Mouse (Mus musculus) CD4-positive helper T cell, adult 2 months (primary cell): ENCODE data around the gene Abhd16a.

ENCODE experiments used
- DNase-seq: peaks from one replicate; pipeline ENCODE4 v3.0.0-alpha.2; 2012; ENCODE audit warnings: low read depth, missing footprints, low spot score

Gene Abhd16a

DNA sequence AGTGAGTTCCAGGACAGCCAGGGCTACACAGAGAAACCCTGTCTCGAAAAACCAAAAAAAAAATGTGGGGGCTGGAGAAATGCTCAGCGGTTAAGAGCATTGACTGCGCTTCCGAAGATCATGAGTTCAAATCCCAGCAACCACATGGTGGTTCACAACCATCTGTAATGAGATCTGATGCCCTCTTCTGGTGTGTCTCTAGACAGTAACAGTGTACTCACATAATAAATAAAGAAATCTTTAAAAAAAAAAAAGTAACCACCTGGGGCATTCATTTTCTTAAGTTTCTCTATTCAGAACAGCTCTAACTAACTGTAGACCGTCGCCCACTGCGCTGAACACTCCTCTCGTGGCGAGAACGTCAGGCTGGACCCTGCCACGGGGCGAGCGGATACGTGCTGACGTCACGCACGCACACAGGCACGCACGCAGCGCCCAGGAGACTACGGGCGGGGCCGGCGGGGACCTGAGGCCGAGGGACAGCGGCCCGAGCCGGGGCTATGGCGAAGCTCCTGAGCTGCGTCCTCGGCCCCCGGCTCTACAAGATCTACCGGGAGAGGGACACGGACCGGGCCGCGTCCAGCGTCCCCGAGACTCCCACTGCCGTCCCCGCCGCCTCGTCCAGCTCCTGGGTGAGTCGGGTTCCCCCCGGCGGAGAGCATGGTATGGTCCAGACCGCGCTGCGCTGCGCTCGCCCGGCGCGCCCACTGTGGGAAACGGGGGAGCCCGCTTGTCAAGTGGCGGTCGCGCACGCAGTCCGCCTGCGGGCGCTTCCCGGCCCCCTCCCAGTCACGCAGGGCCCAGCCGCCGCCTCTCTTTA is at the start of gene Abhd16a:
TSS of gene Abhd16a (plus strand) at position 439 of the 820 bp plus-strand sequence.
- DNase-seq, result peak; percentile 96

DNA sequence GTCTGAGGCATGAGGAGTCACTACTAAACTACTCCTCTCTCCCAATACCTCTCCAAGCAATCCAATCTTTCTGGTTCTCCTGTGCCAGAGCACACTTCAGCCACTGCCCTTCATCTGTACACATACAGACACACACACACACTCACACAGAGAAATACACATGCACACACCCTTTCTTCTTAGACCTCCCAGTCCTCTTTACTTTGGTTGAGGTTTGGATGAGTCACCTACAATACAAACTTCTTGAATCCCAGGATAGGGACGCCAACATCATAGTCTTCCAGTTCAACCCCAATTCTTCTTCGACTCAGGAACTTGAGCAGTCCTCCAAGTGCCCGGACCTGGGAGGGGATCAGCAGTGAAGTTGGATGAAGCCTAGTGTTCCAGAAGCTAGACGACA is 45.3 kb upstream of the Abhd16a start:
- no peak for DNase-seq

DNA sequence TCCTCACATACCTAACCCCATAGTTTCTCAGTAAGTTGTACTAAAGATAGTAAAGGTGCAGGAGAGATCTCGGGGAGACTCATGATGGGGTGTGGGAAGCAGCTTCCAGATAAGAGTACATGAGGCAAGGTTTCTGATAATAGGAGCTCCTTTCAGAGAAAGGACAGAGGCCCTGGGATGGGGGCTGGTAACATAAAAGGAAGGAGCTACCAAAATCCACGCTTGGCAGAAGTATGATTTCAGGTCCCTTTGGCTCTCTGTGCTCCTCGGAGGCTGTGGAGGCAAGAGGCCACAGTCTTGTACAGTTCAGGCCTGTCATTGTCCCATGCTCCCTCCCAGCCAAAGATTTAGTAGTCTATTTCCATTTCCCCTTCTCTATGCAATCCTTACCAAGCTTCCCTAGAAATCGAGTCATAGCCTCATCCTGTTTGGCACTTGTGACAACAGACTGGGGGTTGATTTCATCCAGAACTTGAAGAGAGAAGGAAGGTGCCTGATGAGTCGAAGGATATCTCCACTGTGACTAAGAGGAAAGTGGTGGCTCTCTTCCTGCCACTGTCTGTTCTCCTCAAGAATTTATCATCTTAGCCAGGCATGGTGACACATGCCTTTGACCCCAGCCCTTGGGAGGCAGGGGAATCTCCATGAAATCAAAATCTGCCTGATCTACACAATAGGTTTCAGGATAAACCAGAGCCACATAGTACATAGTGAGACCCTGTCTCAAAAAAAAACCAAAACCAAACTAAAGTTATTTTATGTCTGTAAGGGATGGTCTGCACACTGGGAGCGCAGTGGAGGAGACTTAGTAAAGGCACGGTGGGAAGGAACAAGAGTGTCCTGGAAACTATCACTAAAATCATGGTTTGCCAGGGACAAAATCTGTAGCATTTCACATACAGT is 43.9 kb upstream of the Abhd16a start:
- no peak for DNase-seq

DNA sequence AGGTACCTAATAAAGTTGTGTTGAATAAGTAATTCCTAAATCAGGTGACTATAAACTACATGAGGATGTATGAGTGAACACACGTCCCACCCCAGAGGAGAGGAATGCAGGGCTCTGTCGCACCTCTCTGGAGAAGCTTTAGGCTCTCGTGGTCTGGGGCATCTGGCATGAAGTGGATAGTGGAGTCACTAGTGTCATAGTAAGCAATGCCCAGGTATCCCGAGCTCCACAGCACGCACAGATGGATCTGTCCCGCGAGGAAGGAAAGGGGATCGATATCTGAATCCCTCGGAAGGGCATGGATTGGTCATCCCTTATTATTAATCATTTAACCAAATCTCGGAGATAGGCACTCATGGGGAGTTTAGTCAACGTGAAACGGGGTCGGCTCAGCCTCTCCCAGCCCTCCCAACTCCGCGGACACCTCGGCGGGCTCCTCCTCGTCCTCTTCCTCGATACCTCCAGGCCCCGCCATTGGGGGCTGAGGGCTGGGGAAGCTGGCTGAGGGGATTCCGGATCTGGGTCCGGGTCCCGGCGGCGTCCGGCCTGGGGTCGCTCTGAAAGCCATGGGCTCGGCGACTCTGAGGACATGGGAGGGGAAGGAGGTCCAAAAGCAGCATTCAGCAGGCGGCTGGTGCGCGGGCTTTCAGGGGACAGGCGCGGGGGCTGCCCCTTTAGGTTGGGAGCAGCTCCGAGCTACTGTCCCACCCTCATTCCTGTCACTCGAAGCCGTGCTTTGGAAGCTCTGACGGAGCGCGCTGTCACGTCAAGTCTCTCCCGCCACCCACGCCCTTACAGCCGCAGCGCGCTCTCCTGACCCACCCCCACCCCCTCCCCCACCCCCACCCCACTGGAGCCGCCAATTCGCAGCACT is 43.0 kb upstream of the Abhd16a start:
- no peak for DNase-seq

DNA sequence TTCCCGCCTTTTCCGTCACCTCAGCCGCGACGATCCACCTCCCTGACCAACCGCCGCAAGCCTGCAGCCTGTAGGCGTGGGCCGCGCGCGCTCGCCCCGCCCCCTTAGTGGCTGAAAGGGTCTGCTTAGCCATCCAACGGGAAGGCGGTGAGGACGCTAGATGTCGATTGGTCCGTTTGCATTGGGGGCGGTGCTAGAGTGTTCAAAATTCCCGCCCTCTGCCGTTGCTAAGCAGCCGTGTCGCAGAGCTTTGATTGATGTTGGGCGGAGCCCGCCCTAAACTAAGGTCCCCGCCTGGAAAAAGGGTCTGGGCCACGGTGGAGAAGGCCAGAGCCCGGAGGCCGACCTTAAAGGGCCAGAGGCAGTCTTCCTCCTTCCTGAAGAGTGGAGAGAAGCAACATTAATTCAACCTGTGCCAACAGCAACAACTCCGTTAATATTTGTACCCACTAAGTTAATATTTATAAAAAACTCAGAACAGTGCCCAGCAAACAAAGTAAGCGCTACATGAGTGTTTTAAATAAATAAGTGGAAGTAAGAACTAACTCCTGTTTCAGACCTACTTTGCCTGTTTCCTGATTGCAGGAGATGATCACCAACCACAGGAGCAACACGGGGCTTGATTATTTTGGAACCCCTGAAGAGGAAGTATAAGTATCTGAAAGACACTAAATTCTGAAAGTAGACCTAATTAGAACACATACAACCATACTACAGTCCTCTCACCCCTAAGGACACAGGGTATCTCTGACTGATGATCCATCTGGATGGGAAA is 42.2 kb upstream of the Abhd16a start, which contains the start of gene Msh5:
TSS of gene Msh5 (minus strand) at position 65 of the 775 bp plus-strand sequence.
- peak; percentile 98 for DNase-seq

DNA sequence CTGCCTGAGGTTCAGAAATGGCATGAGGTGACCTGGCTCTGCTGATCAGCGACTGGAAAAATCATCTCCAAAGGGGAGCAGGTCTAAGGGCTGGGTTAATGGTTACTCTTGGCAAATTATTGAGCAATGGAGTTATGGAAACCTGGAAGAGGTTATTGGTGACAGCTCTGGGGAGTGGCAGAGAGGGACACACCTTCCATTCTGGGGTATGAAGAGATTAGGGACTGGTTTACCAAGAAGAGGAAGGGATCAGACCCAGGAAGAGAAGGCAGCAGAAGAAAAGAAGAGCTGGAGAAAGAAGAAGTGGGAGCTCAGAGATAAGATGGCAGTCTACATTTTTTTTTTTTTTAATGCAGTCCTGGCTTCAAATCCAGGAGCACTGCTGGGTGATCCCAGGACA is 41.4 kb upstream of the Abhd16a start:
- peak; percentile 20 for DNase-seq

DNA sequence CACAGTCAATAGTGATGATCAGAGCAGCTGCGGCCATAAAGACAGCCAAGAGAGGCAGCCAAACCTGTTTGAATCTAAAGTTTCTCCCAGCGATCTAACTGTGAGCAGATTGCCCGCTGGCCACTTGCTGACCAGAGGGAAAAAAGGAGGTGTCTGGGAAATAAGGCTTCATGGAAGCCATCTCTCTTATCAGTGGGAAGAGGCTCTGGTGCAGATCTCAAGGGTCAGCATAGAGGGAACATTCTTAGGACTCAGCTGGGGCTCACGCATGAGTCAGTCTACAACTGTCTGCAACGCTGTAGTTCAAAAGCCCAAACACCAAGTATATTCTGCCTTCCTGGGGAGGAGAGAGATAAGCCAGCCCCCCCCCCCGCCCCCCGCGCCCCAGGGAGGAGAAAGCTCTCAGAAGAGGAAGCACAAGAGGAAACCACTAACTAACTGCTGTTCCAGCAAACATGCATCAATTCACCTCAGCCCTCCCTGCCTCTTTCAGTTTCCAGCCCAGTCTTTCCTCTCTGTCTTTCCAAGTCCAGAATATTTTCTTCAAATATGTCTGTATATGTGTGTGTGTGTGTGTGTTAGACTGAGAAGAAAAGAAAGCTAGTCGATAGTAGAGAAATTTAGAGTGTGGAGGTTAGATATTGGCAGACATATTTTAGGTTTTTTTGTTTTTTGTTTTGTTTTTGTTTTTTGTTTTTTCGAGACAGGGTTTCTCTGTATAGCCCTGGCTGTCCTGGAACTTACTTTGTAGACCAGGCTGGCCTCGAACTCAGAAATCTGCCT is 40.7 kb upstream of the Abhd16a start:
- DNase-seq, result peak; percentile 79

DNA sequence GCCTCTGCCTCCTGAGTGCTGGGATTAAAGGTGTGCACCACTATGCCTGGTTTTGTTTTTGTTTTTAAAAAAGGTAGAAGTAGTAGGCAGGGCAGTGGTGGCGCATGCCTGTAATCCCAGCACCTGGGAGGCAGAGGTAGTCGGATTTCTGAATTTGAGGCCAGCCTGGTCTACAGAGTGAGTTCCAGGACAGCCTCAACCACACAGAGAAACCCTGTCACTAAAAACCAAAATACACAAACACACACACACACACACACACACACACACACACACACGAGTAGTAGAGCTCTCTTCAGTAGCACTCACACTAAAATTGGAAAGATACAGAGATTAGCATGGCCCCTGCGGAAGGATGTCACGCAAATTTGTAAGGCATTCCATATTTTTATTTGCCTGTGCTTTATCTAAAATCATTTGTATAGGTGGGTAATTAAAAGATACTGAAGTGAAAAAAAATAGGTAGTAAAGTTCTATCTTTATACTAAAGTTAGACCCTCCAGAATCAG is 40.1 kb upstream of the Abhd16a start:
- peak; percentile 42 for DNase-seq

DNA sequence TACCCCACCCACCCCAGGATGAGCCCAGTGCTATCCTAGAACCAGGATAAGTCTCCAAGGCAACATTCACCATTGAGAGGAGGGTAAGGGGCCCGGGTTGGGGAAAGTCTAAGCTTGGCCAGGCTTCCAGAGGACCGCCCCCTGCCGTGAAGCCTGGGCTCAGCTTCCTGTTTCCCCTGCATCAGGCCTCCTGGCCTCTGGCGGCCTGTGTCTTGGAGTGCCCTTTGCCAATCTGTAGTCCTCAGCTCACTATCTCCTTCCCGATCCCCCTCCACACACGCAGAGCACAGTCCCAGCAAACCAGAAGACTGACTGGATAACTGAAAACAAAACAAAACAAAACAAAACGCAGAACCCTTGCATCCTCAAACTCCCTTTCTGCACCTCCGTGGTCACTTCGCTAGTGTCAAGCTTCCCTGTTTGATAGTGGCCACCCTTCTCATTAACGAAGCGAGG is 39.5 kb upstream of the Abhd16a start, which contains the start of gene Clic1:
TSS of gene Clic1 (plus strand) at position 406 of the 456 bp plus-strand sequence.
- DNase-seq, result peak; percentile 59

DNA sequence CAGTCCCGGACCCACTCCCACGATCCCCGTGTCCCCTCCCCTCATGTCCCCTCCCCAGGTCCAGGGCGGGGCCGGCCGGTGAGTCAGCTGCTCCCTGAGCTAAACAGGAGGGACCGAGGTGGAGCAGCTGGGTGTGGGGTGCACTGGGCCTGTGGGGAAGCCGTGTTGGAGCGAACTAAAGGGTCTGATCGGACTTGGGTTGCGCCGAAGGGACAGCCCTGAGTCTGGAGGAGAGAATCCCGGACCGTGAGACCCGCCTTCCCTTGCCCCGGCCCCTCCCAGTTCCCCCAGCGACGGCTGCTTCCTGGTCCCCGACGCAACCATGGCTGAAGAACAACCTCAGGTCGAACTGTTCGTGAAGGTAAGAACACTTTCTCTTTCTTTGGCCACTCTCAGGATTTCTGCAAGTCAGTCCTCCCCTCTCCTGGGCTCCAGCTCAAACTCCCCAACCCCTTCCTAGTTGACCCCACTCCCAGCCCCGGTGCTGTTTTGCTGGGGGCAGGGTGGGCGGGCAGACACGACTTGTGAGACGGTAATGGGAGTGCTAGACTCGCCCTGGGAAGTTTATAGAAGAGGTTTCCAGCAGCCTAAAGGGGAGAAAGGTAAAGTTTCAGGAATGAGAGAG is 38.8 kb upstream of the Abhd16a start:
- DNase-seq, result peak; percentile 79

DNA sequence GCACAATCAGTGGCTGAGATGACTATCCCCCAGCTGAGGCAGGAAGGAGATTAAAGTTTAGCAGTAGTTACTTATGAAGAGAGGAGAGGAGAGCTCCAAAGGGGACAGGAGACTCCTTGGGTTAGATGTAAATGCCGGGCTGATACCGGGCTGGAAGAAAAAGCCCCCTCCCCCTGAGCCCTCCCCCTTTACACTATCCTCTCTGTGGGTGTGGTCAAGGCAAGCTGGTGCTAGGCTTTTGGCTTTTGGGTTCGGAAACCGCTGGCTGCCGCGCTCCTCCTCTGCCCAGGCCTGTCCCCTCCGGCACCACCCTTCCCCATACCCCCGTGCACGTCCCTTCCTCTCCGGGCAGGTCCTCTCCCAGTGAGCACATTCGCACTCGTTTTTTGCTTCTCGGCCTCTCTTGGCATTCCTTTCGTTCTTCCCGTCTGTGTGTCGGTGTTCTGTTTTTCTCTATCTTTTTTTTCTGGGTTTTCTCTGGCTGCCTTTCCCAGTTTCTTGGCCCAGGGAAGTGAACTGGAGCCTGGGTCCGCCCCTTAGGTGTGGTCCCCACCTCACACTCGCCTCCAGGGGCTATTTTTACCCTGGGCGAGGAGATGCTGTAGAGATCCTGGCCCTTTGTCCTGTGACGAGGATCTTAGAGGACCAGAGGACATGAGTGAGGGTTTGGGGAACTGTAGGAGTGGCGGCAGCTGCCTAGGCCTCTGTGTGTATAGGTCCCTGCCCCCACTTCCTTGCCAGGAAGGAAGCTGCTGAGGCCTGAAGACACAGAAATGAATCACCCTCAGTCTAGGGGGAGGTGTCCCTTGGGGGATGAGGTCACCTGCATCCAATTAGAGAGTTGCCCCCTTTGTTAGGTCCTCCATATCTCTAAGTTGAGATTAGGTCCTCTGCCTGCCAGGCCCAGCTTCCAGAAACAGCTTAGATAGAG is 37.6 kb upstream of the Abhd16a start:
- DNase-seq, result peak; percentile 87

DNA sequence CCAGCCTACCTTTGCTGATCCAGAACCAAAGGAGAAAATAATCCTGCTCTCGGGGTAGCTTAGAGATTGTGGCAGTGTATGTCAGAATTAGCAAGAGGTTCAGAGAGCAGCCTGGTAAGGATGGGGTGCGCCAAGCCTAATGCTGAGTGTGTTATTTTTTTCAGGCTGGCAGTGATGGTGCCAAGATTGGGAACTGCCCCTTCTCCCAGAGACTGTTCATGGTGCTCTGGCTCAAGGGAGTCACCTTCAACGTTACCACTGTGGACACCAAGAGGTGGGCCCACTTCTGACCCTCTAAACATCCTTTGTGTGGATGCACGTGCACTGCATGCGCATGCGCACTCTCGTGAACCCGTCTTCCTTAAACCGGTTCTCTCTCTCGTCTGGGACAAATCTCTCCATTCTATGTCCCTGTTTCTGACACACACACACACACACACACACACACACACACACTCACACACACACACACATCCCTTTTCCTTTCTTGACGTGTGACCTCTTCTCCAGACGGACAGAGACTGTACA is 36.7 kb upstream of the Abhd16a start:
- DNase-seq, result no peak

DNA sequence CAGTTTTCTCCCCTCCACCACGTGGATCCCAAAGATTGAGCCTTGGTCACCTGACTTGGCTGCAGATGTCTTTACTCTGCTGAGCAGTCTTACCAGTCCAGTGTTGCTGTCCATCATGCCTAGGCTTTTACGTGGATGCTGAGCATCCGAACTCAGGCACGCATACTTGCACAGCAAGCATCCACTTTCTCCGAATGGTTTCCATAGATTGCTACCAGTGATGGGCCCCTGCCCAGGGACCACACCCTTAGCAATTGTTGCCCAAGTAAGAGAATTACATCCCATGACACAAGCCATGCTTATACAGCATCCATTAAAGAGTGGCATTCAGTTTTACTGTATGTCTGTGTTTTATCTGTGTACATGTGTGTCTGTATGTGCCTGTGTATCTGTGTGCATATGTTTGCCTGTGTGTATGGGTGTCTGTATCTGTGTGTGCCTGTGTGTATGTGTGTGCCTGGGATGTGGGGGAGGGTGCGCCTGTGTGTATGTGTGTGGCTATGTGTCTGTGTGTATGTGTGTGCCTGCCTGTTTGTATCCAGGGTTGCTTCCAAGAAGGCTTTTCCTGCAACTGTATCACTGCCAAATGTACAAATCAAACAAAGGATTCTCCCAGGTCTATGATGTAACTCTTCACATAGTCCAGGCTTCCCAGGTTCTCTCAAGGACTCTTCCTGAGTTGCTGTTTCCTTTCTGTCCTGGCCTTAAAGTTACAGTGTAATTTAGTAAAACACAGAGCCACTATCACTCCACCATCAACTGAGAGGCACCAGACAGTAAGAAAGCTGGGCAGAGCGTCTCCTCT is 33.2 kb upstream of the Abhd16a start:
- DNase-seq, result no peak

DNA sequence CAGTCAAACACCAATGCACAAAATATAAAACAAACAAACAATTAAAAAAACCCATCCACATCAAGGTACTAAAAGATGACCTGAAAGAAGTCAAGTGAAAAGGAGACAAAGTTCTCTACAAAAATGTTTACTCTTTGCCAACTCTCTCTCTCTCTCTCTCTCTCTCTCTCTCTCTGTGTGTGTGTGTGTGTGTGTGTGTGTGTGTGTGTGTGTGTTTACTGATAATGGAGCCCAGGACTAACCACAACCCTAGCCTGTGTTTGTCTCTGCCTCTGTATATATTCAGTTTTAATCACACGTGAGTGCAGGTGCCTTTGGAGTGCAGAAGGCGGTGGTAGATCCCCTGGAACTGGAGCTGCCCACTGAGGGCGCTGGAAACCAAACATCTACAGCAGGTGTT is 32.0 kb upstream of the Abhd16a start:
- DNase-seq, result no peak

DNA sequence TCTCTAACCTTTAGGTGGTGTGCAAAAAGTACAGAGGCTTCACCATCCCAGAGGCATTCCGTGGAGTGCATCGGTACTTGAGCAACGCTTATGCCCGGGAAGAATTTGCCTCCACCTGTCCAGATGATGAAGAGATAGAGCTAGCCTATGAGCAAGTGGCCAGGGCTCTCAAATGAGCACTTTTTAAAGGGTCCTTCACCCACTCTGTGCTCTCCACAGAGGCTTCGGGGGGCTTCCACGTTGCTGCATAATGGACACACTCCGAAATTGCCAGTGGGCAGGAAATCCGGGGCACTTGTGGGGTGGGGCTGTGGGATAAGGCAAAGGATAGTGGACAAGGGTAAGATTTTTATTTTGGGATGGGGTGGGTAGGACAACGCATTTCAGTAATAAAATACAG is 30.7 kb upstream of the Abhd16a start:
- DNase-seq, result no peak

DNA sequence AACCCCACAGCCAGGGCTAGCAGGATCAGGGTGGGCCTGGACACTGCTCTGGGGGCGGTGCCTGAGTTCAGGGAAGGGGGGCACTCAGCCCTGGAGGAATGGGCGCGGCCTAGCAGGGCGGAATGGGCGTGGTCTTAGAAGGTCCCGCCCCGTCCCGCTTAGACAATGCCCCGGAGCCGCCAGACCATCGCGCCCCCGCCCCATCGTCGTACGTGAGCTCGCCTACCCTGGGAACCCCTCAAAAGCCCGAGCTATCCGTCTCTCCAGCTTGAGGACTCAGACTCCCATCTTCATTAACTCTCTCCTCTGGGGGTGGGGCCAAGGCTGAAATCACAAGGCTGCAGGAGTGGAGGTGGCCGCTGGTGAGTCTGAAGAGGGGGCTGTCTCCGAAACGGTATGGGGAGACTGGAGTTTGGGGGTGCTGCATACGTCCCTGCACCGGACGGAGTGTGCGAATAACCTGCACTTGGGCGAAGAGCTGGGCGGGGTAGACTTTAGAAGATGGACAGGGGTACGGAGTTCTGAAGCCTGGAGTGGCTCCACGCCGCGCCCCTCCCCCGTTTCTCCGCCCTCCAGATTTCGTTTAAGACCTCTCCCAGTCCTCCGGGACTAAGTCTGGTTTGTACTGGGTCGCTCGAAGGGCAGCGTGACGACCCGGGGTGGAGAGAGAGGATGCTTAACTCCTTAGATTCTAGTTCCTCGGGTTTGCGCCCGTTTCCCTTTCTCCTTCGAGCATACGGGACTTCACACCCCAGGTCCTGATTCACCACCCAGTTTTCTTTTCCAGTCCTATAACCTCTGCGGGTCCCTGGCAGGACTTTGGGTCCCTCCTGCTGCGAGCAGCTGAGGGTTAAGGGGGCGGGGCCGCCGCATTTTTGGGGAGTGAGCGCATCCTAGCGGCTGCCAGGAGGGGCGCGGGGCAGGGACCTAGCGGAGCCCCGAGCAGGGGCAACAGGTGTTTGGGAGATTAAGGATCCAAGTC is 29.9 kb upstream of the Abhd16a start, which contains the start of gene Ddah2:
TSS of gene Ddah2 (plus strand) at position 125 of the 982 bp plus-strand sequence.
- DNase-seq, result peak; percentile 84
